Mouse (Mus musculus): ENCODE results near the gene Nus1.

DNA sequence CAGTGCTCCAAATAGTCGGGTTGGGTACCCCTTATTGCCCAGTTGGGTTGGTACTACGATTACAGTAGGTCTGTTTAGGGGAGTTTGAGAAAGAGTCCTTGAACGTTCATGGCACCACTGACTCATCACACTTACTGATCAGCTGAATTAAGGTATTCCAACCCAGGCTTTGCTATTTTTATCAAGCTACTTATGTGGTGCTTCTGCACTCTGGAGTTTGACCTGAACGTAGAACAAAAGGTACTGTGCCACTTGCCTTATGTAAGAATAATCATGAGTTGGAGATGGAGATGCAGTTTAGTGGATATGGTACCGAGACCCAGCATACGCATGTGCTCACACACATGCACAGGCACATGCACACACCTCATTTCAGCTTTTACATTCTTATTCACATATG, 4.4 kb downstream of the Nus1 start:
- TF ChIP-seq EP300 (IDR thresholded peaks at IDR 0.05; ENCODE audit: low read depth): no peak
- no peak for TF ChIP-seq CTCF (IDR thresholded peaks at IDR 0.05; ENCODE audit: low read depth)
